Mouse (Mus musculus) right cerebral cortex, postnatal 36 days (tissue): Measurements from ENCODE around the gene 9130023H24Rik.

Source experiments
- DNase-seq, 2 experiments: peaks; one replicate each; pipeline ENCODE4 v3.0.0; 2022; ENCODE audit warnings: low spot score in 2 of 2, mixed read lengths in 1 of 2

Gene 9130023H24Rik

GRCm38 (mm10) chr7:128237927-128238778 is at the start of gene 9130023H24Rik:
Gene 9130023H24Rik, minus strand, starts transcription at chr7:128238031.
- DNase-seq = peak; percentile 98

DNA sequence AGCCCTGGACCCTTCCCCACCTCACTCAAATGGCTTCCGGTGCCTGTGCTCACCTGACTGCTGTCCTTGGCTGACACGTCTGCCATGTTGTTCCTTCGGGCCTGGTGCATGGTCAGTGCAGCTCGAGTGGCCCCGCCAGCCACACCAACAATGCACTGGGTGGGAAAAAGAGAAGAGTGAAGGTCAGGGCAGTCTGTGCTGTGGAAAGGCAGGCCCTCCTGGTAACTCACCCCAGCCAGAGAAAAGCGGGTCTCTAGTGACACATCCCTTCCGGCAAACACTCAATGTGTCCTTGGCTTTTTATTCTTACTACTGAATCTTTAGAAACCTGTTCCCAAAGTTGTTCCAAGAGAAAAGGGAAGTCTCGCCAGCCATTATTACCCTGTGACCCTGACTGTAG is 47.2 kb upstream of the 9130023H24Rik start:
- DNase-seq = no peak

DNA sequence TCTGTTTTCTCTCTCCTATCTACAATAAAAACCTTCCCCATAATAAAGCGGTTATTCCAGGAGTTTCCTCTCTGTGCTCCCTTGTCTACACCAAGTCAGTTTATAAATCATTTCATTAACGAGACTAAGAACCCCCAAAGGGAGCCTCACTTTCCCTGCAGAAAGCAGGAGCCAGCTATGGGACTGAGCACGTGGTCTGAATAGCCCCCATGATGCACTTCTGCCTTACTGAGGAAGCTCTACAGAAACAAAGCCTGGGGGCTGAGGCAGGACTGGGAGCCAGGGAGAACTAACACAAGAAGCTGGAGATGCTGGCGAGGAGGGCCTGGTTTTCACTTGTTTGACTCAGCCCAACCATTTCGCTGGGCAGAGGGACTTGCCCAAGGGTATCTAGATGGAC is 46.2 kb upstream of the 9130023H24Rik start:
- no peak for DNase-seq

DNA sequence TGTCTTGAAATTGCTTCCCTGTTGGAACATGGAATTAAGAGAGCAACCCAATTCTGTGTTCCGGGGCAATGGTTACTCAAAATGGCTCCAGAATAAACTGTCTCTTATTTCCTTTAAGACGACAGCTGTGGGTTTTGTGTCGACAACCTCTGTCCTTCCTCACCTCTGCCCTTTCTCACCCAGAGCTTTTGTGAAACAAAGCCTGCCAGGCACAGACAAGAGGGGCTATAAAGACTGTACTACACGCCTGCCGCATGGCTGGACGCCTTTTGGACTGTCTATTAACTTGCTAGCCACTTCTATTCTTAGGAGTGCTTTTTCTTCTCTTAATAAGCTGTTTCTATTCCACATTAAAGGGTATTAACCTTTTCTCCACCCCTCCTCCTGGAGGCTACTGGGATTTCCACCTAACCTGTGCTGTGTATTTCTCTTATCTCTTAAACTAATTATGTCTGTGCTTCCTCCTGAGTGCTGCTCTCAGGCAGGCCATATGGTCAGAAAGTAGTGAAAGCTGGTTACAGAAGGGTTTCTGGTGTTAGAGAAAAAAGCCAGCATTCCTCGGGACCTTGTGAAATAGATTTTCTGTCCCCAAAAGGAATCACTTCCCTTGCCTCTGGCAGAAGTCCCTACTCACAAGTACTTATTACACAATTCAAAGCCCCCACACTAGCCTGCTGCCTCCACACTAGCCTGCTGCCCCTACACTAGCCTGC is 44.9 kb upstream of the 9130023H24Rik start:
- DNase-seq = no peak

- DNase-seq = no peak
Observed at GRCm38 (mm10) chr7:128281765-128282164, 43.9 kb upstream of the 9130023H24Rik start.

GRCm38 (mm10) chr7:128279750-128280149 is 41.9 kb upstream of the 9130023H24Rik start:
- DNase-seq = no peak

GRCm38 (mm10) chr7:128276051-128276450 is 38.2 kb upstream of the 9130023H24Rik start:
- DNase-seq = no peak

DNA sequence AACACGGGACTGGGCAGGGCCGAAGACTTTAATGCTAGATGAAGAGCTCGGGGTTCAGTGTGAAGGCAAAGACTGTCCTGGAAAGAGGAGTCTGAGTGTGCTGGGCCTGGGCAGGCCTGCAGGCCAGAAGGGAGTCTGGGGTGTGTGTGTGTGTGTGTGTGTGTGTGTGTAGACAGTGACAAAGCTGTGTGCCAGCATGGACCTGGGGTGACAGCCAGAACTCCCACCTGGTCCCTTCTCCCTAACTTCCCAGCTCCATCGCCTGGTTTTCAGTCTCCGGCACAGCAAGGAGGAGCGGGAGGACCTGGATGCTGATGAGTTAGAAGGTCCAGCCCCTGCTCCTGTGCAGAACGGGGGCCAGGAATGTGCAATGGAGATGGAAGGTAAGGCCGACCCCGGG is 33.7 kb upstream of the 9130023H24Rik start:
- DNase-seq = no peak

- no peak for DNase-seq
Observed at GRCm38 (mm10) chr7:128270431-128270850, 32.6 kb upstream of the 9130023H24Rik start.

GRCm38 (mm10) chr7:128267813-128268212 is 30.0 kb upstream of the 9130023H24Rik start:
- no peak for DNase-seq

- no peak for DNase-seq
Observed at GRCm38 (mm10) chr7:128267391-128267790, 29.6 kb upstream of the 9130023H24Rik start.

GRCm38 (mm10) chr7:128266056-128266455 is 28.2 kb upstream of the 9130023H24Rik start:
- DNase-seq = no peak

DNA sequence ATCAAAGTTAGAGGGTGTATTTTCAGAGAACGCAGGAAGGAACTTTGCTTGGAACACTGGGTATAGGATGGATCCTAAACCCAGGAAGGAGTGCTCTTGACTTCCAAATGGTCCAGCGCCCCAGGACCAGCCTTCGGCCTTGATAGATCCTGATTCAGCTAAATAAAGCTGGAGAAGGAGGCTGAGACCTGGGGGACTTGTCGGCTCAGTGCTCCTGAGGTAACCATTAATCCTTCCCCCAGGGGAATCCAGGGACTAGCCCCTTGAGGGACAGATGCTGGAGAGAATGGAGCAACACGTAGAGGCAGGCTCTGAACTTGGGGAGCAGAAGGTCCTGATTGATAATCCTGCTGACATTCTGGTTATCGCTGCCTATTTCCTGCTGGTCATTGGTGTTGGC is 27.6 kb upstream of the 9130023H24Rik start, which contains the start of gene Slc5a2:
Gene Slc5a2 (plus strand): TSS at position 247 of the 400 bp plus-strand sequence.
- DNase-seq = no peak

DNA sequence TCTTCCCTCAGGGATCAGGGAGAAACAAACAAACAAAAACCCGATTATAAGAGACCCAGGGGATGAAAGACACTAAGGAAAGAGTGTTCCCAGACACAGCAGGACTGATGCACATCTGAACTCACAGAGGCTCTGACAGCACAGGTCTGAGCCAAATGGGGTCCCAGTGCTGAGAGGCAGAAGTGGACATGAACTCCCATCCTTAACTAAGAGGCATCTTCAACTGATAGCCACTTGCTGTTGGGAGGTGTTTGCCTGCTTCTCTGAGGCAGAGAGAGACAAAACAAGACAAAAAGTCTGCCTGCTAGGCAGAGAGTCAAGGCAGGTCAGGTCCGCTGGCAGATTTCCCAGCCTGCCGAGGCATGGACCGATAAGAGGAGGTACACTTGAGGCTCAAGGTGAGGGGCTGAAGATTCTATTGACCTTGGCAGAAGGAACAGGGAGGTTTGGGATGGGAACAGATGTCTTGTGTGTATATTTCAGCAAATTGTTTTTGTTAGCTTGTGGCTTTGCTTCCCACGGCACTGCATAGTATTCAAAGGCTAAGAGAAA is 19.0 kb upstream of the 9130023H24Rik start:
- no peak for DNase-seq

GRCm38 (mm10) chr7:128255757-128256156 is 17.9 kb upstream of the 9130023H24Rik start:
- DNase-seq = no peak

- no peak for DNase-seq
Observed at GRCm38 (mm10) chr7:128254978-128255377, 17.1 kb upstream of the 9130023H24Rik start.

DNA sequence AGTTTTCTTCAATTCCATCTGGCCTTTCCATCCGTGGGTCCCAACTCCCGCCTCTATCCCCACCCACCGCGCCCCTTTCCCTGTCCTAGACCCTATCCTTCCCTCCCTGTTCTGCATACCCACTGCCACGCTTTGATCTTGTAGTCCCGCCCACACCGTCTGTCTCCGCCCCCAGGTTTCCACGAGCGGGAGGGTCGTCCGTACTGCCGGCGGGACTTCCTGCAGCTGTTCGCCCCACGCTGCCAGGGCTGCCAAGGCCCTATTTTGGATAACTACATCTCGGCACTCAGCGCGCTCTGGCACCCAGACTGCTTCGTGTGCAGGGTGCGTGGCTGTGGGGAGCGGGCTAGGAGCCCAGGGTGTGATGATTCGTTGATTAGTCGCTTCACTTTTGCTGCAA is 14.8 kb upstream of the 9130023H24Rik start:
- DNase-seq = peak; percentile 75 to 77

GRCm38 (mm10) chr7:128251946-128252345 is 14.1 kb upstream of the 9130023H24Rik start:
- DNase-seq = no peak

DNA sequence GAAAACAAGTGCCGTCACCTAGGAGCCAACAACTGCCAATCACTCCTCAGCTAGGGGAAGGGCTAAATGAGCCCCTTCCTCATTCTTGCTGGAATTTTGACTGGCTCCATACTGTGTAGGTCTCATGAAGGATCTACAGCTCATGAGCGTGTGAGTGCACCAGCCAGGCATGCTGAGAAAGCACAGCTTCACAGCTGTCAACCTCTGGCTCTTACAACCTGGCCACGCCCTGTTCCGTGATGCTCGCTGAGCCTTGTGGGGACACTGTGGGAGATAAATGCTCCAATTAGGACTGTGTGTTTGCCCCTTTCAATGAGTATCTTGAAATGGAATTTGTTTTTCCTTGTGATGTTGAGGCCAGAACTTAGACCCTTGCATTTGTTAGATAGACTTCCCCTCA is 12.2 kb upstream of the 9130023H24Rik start:
- no peak for DNase-seq

DNA sequence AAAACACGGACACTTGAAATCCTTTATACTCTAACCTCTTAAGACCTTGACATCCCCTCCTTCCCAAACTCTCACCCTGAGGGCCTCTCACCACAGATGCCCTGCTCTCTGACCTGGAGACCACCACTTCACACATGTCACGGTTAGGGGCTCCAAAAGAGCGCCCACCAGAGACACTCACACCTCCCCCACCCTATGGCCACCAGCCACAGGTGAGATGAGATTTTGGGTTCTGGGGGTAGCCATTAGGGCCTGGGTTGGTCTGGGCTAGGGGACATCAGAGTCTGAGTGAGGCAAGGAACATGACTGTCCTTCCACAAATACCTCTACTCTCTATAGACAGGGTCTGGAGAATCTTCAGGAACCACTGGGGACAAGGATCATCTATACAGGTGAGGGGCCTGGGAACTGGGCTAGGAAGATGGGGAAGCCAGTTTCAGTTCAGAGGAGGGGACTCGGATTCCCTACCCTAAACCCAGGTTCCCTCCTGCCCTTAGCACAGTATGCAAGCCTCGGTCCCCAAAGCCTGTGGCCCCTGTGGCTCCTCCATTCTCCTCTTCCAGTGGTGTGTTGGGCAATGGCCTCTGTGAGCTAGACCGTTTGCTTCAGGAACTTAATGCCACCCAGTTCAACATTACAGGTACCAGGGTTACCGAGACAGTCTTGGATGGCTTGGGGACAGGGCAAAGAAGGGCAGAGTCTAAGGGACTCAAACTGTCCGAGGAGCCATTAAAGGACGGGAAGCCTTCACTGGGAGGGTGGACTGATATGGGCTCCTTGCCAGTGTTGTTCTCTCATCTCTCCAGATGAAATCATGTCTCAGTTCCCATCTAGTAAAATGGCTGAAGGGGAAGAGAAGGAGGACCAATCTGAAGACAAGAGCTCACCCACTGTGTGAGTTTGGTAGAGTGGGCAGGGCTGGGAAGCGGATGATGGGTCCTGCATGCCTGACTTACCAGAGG is 10.5 kb upstream of the 9130023H24Rik start:
- DNase-seq = no peak

GRCm38 (mm10) chr7:128247443-128247842 is 9.6 kb upstream of the 9130023H24Rik start:
- peak; percentile 73 to 85 for DNase-seq
